Mouse (Mus musculus) urinary bladder, adult 18-20 months (tissue): ENCODE measurements at regions not wholly inside any gene's neighbourhood (a gene's known extent, or its start where the extent isn't known, plus 50 kb on each side); places are given as distances from the start of the nearest gene placed in this dataset.
"Not testable (repeated sequence)": the region's sequence is repeated elsewhere in the genome, so short reads cannot be mapped to it uniquely, and the experiment has no call there.

Experiments
- DNase-seq, 2 experiments: peaks; one replicate each; pipeline ENCODE4 v3.0.0; 2022; ENCODE audit warnings: low spot score in 2 of 2, mixed read lengths in 2 of 2

- DNase-seq, result no peak
These were observed 297.5 kb downstream of the Eipr1 start for GRCm38 (mm10) chr12:29049105-29049511.

GRCm38 (mm10) chr12:29049801-29050200 is 298.2 kb downstream of the Eipr1 start:
- no peak for DNase-seq

GRCm38 (mm10) chr12:29050516-29051251 is 299.1 kb downstream of the Eipr1 start:
- DNase-seq, result no peak

GRCm38 (mm10) chr12:29054367-29054766 is 302.8 kb downstream of the Eipr1 start:
- DNase-seq, result no peak

- no peak for DNase-seq
These were observed 310.5 kb downstream of the Eipr1 start for GRCm38 (mm10) chr12:29062025-29062637.

- no peak for DNase-seq
These were observed 311.2 kb downstream of the Eipr1 start for GRCm38 (mm10) chr12:29062801-29063200.

- DNase-seq, result peak in 1 of 2 experiments; percentile 5
These were observed 316.6 kb downstream of the Eipr1 start for GRCm38 (mm10) chr12:29068180-29068579.

GRCm38 (mm10) chr12:29075096-29075852 is 323.7 kb downstream of the Eipr1 start:
- DNase-seq, result no peak

GRCm38 (mm10) chr12:29076606-29077005 is 325.0 kb downstream of the Eipr1 start:
- no peak for DNase-seq

- no peak for DNase-seq
These were observed 327.4 kb downstream of the Eipr1 start for GRCm38 (mm10) chr12:29079011-29079410.

GRCm38 (mm10) chr12:29083426-29084221 is 332.0 kb downstream of the Eipr1 start:
- no peak for DNase-seq

- not testable (repeated sequence) for DNase-seq
These were observed 335.6 kb downstream of the Eipr1 start for GRCm38 (mm10) chr12:29087245-29087644.

GRCm38 (mm10) chr12:29089634-29090033 is 338.0 kb downstream of the Eipr1 start:
- DNase-seq, result no peak

- no peak for DNase-seq
These were observed 338.8 kb downstream of the Eipr1 start for GRCm38 (mm10) chr12:29090451-29090850.

GRCm38 (mm10) chr12:29095406-29096032 is 343.9 kb downstream of the Eipr1 start:
- no peak for DNase-seq

- DNase-seq, result no peak
These were observed 344.7 kb downstream of the Eipr1 start for GRCm38 (mm10) chr12:29096033-29096913.

GRCm38 (mm10) chr12:29100042-29100570 is 348.5 kb downstream of the Eipr1 start:
- no peak for DNase-seq

- no peak for DNase-seq
These were observed 355.5 kb downstream of the Eipr1 start for GRCm38 (mm10) chr12:29106893-29107719.

GRCm38 (mm10) chr12:29107720-29108051 is 356.1 kb downstream of the Eipr1 start:
- no peak for DNase-seq
